Mouse (Mus musculus) stomach, embryonic 16.5 days (tissue): ENCODE data around the gene Rwdd3. TPM values are rescaled to one million over a fixed set of nuclear protein-coding genes. Genes with fewer than 3 reads are reported as not detected.

ENCODE experiments used
- ATAC-seq: fragments of 200-750 bp; cut with Nextera tagmentation; 2 replicates; pipeline ENCODE4 v1.8.0; 2017; ENCODE audit warnings: moderate number of reproducible peaks, moderate TSS enrichment; ENCODE audit not compliant: insufficient read depth, low FRiP score
- H3K27ac ChIP-seq: fragments of 300-500 bp; sonication (generic); 2 replicates; pipeline ENCODE4 v1.5.1; 2014; ENCODE audit warnings: low read length
- H3K27me3 ChIP-seq: fragments of 300-500 bp; sonication (generic); 2 replicates; pipeline ENCODE4 v1.6.1; 2014; ENCODE audit warnings: low read length, control low read depth, mixed read lengths; ENCODE audit not compliant: control insufficient read depth, insufficient read depth
- H3K36me3 ChIP-seq: fragments of 300-500 bp; sonication (generic); 2 replicates; pipeline ENCODE4 v1.6.1; 2014; ENCODE audit warnings: low read length; ENCODE audit not compliant: control insufficient read depth, insufficient read depth
- H3K4me1 ChIP-seq: fragments of 300-500 bp; sonication (generic); 2 replicates; pipeline ENCODE4 v1.6.1; 2014; ENCODE audit warnings: low read length, control low read depth, mixed read lengths; ENCODE audit not compliant: control insufficient read depth, insufficient read depth
- H3K4me2 ChIP-seq: fragments of 300-500 bp; sonication (generic); 2 replicates; pipeline ENCODE4 v1.6.1; 2014; ENCODE audit warnings: low read depth, low read length, mixed read lengths
- H3K4me3 ChIP-seq: fragments of 300-500 bp; sonication (generic); replicated peaks from 2 replicates; pipeline ENCODE4 v1.5.1; 2014; ENCODE audit warnings: mild to moderate bottlenecking, low read length
- H3K9ac ChIP-seq: fragments of 300-500 bp; sonication (generic); 2 replicates; pipeline ENCODE4 v1.6.1; 2014; ENCODE audit warnings: low read length
- H3K9me3 ChIP-seq: fragments of 300-500 bp; sonication (generic); replicated peaks from 2 replicates; pipeline ENCODE4 v1.6.1; 2016; ENCODE audit warnings: low read length, control low read depth; ENCODE audit not compliant: control insufficient read depth
- WGBS: fragments of 180-500 bp; shearing (Covaris S2); extraction: QIAGEN DNeasy Blood & Tissue Kit; methylation state at CpG from one replicate; pipeline ENCODE4 v1.1.7; 2014; 5-methylcytosine and 5-hydroxymethylcytosine counted together
- polyA plus RNA-seq: library from polyadenylated mRNA; unstranded; fragments of >200 nt; fragmentation: Nextera tagmentation; extraction: Ambion mirVana; gene quantifications from 2 replicates; pipeline ENCODE4 v1.2.1, GENCODE M21; 2015

Rwdd3 gene
- polyA plus RNA-seq, 1 experiment from 2014 or later, result 5.9 TPM

DNA sequence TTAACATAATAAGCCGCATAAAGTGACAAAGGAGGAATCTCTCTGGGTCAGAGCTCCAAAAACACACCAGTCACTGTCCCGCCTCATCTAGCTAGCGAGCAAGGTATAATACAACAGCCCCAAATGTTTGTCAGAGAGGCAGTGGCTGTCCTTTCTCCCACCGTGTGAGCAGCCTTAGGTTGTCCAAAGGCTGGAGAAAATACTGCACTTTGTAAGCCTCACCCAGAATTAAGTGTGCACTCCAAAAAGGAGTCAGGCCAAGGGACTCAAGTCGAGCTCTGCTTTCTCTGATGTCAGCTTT is 66.1 kb downstream of the Rwdd3 start:
- Histone ChIP-seq H3K9me3 (no peaks in the 10 kb centered on the region), H3K27me3 (no peaks in the 10 kb centered on the region), H3K36me3 (no peaks in the 10 kb centered on the region), H3K4me3 (peak overlapping the region; percentile 45), H3K27ac (no peak overlapping the region), H3K9ac (no peak overlapping the region; the same call in 1 of the 2 replicates), H3K4me2 (peak overlapping the region; percentile 57), H3K4me1 (0 out of 2 replicates have a peak, but pooled peaks cover 3% of the 10 kb centered on the region)
- no peak for ATAC-seq
- 72% methylated on average over 5 of the region's 5 CpGs for WGBS

Other genes with a start within 250 kb of the Rwdd3 start
- gene Tmem56, start 111.4 kb upstream of the Rwdd3 start, polyA plus RNA-seq, result 1.9 and 2.3 TPM in 2 replicates
- 43.2 and 45.8 TPM in 2 replicates for gene Alg14, start 120.1 kb upstream of the Rwdd3 start, polyA plus RNA-seq